Mouse (Mus musculus) left cerebral cortex, postnatal 14 days (tissue): ENCODE results near the gene Fndc3b. TPM values are rescaled to one million over a fixed set of nuclear protein-coding genes. Genes with fewer than 3 reads are reported as not detected.

Experiments
- DNase-seq, 2 experiments: peaks; one replicate each; pipeline ENCODE4 v3.0.0; 2021 to 2022; ENCODE audit warnings: low spot score in 2 of 2, mixed read lengths in 1 of 2
- intact Hi-C: fragments of 180-260 bp; cut with DNase I; formaldehyde crosslinking; loops from one replicate; pipeline ENCODE4 v1.15.1; 2025
- total RNA-seq, 2 experiments: library from RNA; stranded (reverse); gene quantifications; 2 replicates each; pipeline ENCODE4 v1.2.3; 2021

Fndc3b gene
- total RNA-seq, 2 experiments from 2014 or later = 23.2 to 25.2 TPM

- intact Hi-C loops = loop anchor here (5.0 kb wide), 4 partner anchors 138 to 243 kb away; no protein-coding TSS in a partner anchor
- DNase-seq = peak; percentile 7 to 35
Measured at GRCm38 (mm10) chr3:27709906-27710647, 1.0 kb downstream of the Fndc3b start.

- DNase-seq = peak in 1 of 2 experiments; percentile 3
- intact Hi-C loops = loop anchor here (5.0 kb wide), 1 partner anchor 232 kb away; no protein-coding TSS in a partner anchor
Measured at GRCm38 (mm10) chr3:27709096-27709905, 1.8 kb downstream of the Fndc3b start.

- intact Hi-C loops = loop anchor here (5.0 kb wide), 1 partner anchor 231 kb away; no protein-coding TSS in a partner anchor
- DNase-seq = no peak
Measured at GRCm38 (mm10) chr3:27708581-27708980, 2.5 kb downstream of the Fndc3b start.

GRCm38 (mm10) chr3:27705761-27706160 is 5.3 kb downstream of the Fndc3b start:
- no peak for DNase-seq
- intact Hi-C loops = loop anchor here (5.0 kb wide), 1 partner anchor 228 kb away; no protein-coding TSS in a partner anchor

- intact Hi-C loops = loop anchor here (5.0 kb wide), 1 partner anchor 228 kb away; no protein-coding TSS in a partner anchor
Measured at GRCm38 (mm10) chr3:27705056-27705455, 6.1 kb downstream of the Fndc3b start.

GRCm38 (mm10) chr3:27704641-27705040 is 6.5 kb downstream of the Fndc3b start:
- intact Hi-C loops = loop anchor here (5.0 kb wide), 1 partner anchor 227 kb away; no protein-coding TSS in a partner anchor
- DNase-seq = no peak

More at GRCm38 (mm10) chr3:27705056-27705455, 6.1 kb downstream of the Fndc3b start:
- no peak for DNase-seq

- DNase-seq = no peak
- intact Hi-C loops = no loop called here
Measured at GRCm38 (mm10) chr3:27703531-27703930, 7.6 kb downstream of the Fndc3b start.

GRCm38 (mm10) chr3:27703081-27703480 is 8.0 kb downstream of the Fndc3b start:
- intact Hi-C loops = no loop called here
- DNase-seq = no peak

GRCm38 (mm10) chr3:27698671-27699070 is 12.4 kb downstream of the Fndc3b start:
- intact Hi-C loops = loop anchor here (10.0 kb wide), 1 partner anchor 104 kb away; no protein-coding TSS in a partner anchor
- DNase-seq = peak; percentile 66

- DNase-seq = no peak
- intact Hi-C loops = loop anchor here (10.0 kb wide), 1 partner anchor 102 kb away; no protein-coding TSS in a partner anchor
Measured at GRCm38 (mm10) chr3:27696449-27696797, 14.7 kb downstream of the Fndc3b start.

GRCm38 (mm10) chr3:27695612-27696448 is 15.3 kb downstream of the Fndc3b start:
- intact Hi-C loops = loop anchor here (10.0 kb wide), 1 partner anchor 101 kb away; no protein-coding TSS in a partner anchor
- no peak for DNase-seq

- no peak for DNase-seq
- intact Hi-C loops = loop anchor here (10.0 kb wide), 1 partner anchor 100 kb away; no protein-coding TSS in a partner anchor
Measured at GRCm38 (mm10) chr3:27694586-27694985, 16.5 kb downstream of the Fndc3b start.

- intact Hi-C loops = loop anchor here (10.0 kb wide), 1 partner anchor 99 kb away; no protein-coding TSS in a partner anchor
- DNase-seq = no peak
Measured at GRCm38 (mm10) chr3:27694111-27694510, 17.0 kb downstream of the Fndc3b start.

- intact Hi-C loops = loop anchor here (10.0 kb wide), 1 partner anchor 97 kb away; no protein-coding TSS in a partner anchor
- DNase-seq = no peak
Measured at GRCm38 (mm10) chr3:27691486-27692160, 19.5 kb downstream of the Fndc3b start.

- intact Hi-C loops = loop anchor here (10.0 kb wide), 1 partner anchor 95 kb away; no protein-coding TSS in a partner anchor
- DNase-seq = peak; percentile 56 to 62
Measured at GRCm38 (mm10) chr3:27690030-27690429, 21.1 kb downstream of the Fndc3b start.

- intact Hi-C loops = no loop called here
- DNase-seq = peak; percentile 35 to 37
Measured at GRCm38 (mm10) chr3:27689149-27689865, 21.8 kb downstream of the Fndc3b start.

- DNase-seq = no peak
- intact Hi-C loops = no loop called here
Measured at GRCm38 (mm10) chr3:27686732-27687491, 24.2 kb downstream of the Fndc3b start.
